Mouse (Mus musculus) kidney, postnatal 0 days (tissue): Measurements from ENCODE around the gene Snx11. TPM values are rescaled to one million over a fixed set of nuclear protein-coding genes. Genes with fewer than 3 reads are reported as not detected.

Experiments used
- ATAC-seq: fragments of 200-750 bp; cut with Nextera tagmentation; replicated peaks from 2 replicates; pipeline ENCODE4 v1.8.0; 2017; ENCODE audit warnings: low read depth, moderate number of reproducible peaks, moderate TSS enrichment, moderate library complexity; ENCODE audit not compliant: low FRiP score
- DNase-seq: peaks from one replicate; pipeline ENCODE4 v3.0.0-alpha.2; 2016; ENCODE audit warnings: low spot score
- H3K27ac ChIP-seq: fragments of 300-500 bp; sonication (generic); 2 replicates; pipeline ENCODE4 v1.5.1; 2014; ENCODE audit warnings: mild to moderate bottlenecking
- H3K27me3 ChIP-seq: fragments of 300-500 bp; sonication (generic); 2 replicates; pipeline ENCODE4 v1.6.1; 2014; ENCODE audit warnings: low read length, mixed read lengths; ENCODE audit not compliant: insufficient read depth
- H3K36me3 ChIP-seq: fragments of 300-500 bp; sonication (generic); 2 replicates; pipeline ENCODE4 v1.6.1; 2014; ENCODE audit warnings: low read length, mixed read lengths; ENCODE audit not compliant: insufficient read depth
- H3K4me1 ChIP-seq: fragments of 300-500 bp; sonication (generic); replicated peaks from 2 replicates; pipeline ENCODE4 v1.6.1; 2014; ENCODE audit warnings: antibody characterized with exemption, low read length, mixed read lengths; ENCODE audit not compliant: insufficient read depth
- H3K4me2 ChIP-seq: fragments of 300-500 bp; sonication (generic); 2 replicates; pipeline ENCODE4 v1.6.1; 2014; ENCODE audit warnings: mild to moderate bottlenecking, low read length, moderate library complexity, mixed read lengths
- H3K4me3 ChIP-seq: fragments of 300-500 bp; sonication (generic); replicated peaks from 2 replicates; pipeline ENCODE4 v1.5.1; 2014; ENCODE audit warnings: low read depth, low read length
- H3K9ac ChIP-seq: fragments of 300-500 bp; sonication (generic); 2 replicates; pipeline ENCODE4 v1.6.1; 2014; ENCODE audit warnings: low read depth, low read length
- H3K9me3 ChIP-seq: fragments of 300-500 bp; sonication (generic); replicated peaks from 2 replicates; pipeline ENCODE4 v1.6.1; 2016; ENCODE audit warnings: low read length, inconsistent platforms, mixed read lengths
- CTCF ChIP-seq: IDR thresholded peaks from 2 replicates; pipeline ENCODE4 v1.5.1; 2016; ENCODE audit warnings: antibody characterized with exemption, low read depth, mild to moderate bottlenecking, moderate library complexity
- WGBS: fragments of 180-500 bp; shearing (Covaris S2); extraction: QIAGEN DNeasy Blood & Tissue Kit; methylation state at CpG from one replicate; pipeline ENCODE4 v1.1.7; 2014; 5-methylcytosine and 5-hydroxymethylcytosine counted together
- polyA plus RNA-seq: library from polyadenylated mRNA; unstranded; fragments of >200 nt; fragmentation: Nextera tagmentation; extraction: Ambion mirVana; gene quantifications from 2 replicates; pipeline ENCODE4 v1.2.1, GENCODE M21; 2015

The Snx11 gene
- polyA plus RNA-seq, 1 experiment from 2014 or later = 17.6 TPM

- ATAC-seq (no peak; the same call in 1 of the 2 replicates), DNase-seq (peak; percentile 92)
- no peaks in the 10 kb centered on the region for H3K9me3 ChIP-seq
- H3K27me3 ChIP-seq = no peaks in the 10 kb centered on the region
- H3K9ac ChIP-seq = no peak overlapping the region
- under 1% methylated on average over 19 of the region's 19 CpGs for WGBS
- H3K4me3 ChIP-seq = peak overlapping the region; percentile 13; the same call in 1 of the 2 replicates
- peak overlapping the region; percentile 46 for H3K4me2 ChIP-seq
- peak; percentile 69 for TF ChIP-seq CTCF
- no peak overlapping the region for H3K27ac ChIP-seq
- no peaks in the 10 kb centered on the region for H3K36me3 ChIP-seq
- peaks cover 5% of the 10 kb centered on the region; the same call in 1 of the 2 replicates for H3K4me1 ChIP-seq
Observed at GRCm38 (mm10) chr11:96735908-96736307, 41.5 kb downstream of the Snx11 start.

GRCm38 (mm10) chr11:96732657-96733056, 44.7 kb downstream of the Snx11 start:
- no peak overlapping the region for H3K4me3 ChIP-seq
- WGBS = 37% methylated on average over 4 of the region's 4 CpGs
- H3K9ac ChIP-seq = no peak overlapping the region
- 0 out of 2 replicates have a peak, but pooled peaks have one; percentile 45 for ATAC-seq
- H3K9me3 ChIP-seq = no peaks in the 10 kb centered on the region
- H3K27ac ChIP-seq = peak overlapping the region; percentile 61
- no peak for TF ChIP-seq CTCF
- no peak for DNase-seq
- H3K36me3 ChIP-seq = no peaks in the 10 kb centered on the region
- H3K4me2 ChIP-seq = no peak overlapping the region; the same call in 1 of the 2 replicates
- no peaks in the 10 kb centered on the region for H3K27me3 ChIP-seq
- H3K4me1 ChIP-seq = peaks cover 15% of the 10 kb centered on the region

GRCm38 (mm10) chr11:96730327-96730726, 47.0 kb downstream of the Snx11 start:
- Histone ChIP-seq H3K9ac (no peak overlapping the region), H3K27ac (no peak overlapping the region; the same call in 1 of the 2 replicates), H3K4me3 (no peak overlapping the region), H3K4me2 (no peak overlapping the region), H3K36me3 (no peaks in the 10 kb centered on the region), H3K27me3 (no peaks in the 10 kb centered on the region), H3K4me1 (peaks cover 10% of the 10 kb centered on the region; the same call in 1 of the 2 replicates), H3K9me3 (no peaks in the 10 kb centered on the region)
- DNase-seq (no peak), ATAC-seq (no peak)
- no peak for TF ChIP-seq CTCF
- 32% methylated on average over 5 of the region's 5 CpGs for WGBS

DNA sequence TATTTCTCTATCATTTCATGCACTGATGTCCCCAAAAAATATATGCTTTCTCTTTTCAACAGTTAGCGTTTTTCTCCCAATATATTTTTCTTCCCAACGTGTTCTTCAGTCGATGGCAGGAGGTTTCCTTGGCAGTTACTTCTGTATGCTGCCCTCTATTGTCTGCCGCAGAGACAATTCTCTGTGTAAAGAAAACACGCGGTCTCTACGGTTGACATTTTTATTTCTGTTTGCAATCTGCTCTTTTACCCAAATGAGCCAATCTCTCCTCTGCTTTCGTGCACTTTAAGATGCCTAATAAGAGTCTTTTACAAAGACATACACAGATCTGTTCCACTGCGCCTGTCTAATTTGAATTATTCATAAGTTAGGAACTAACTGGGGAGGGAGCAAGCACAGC, 47.9 kb downstream of the Snx11 start:
- WGBS = 29% methylated on average over 9 of the region's 9 CpGs
- H3K27me3 ChIP-seq = no peaks in the 10 kb centered on the region
- H3K36me3 ChIP-seq = no peaks in the 10 kb centered on the region
- peaks cover 10% of the 10 kb centered on the region; the same call in 1 of the 2 replicates for H3K4me1 ChIP-seq
- H3K9me3 ChIP-seq = no peaks in the 10 kb centered on the region
- ATAC-seq (no peak), DNase-seq (peak; percentile 47)
- H3K4me2 ChIP-seq = peak overlapping the region; percentile 25; the same call in 1 of the 2 replicates
- no peak overlapping the region for H3K4me3 ChIP-seq
- no peak overlapping the region for H3K27ac ChIP-seq
- H3K9ac ChIP-seq = no peak overlapping the region
- TF ChIP-seq CTCF = peak; percentile 45; the same call in 1 of the 2 replicates

DNA sequence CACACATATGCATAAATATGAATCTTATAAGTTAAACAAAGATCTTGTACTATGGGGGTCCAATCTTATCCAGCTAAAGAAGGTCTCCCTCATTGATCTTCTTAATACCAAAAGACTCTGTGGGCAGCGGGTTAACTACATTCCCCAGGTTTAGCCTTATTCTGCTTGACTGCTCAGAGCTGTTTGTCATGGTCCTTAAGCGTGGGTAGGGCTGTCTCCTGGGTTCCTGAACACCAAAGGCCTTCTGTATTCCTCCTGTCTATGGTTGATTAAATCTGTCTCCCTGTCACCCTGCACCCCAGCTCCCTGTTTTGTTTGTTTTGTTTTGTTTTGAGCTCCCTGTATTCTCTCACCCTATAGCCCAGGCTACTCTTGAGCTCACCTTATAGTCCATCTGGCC, 48.8 kb downstream of the Snx11 start:
- Histone ChIP-seq H3K9me3 (no peaks in the 10 kb centered on the region), H3K4me3 (no peak overlapping the region), H3K27ac (no peak overlapping the region), H3K9ac (no peak overlapping the region), H3K4me2 (no peak overlapping the region), H3K4me1 (peaks cover 10% of the 10 kb centered on the region; the same call in 1 of the 2 replicates), H3K27me3 (no peaks in the 10 kb centered on the region), H3K36me3 (no peaks in the 10 kb centered on the region)
- TF ChIP-seq CTCF = no peak
- WGBS = 41% methylated on average over 2 of the region's 2 CpGs
- ATAC-seq = no peak
- DNase-seq = peak; percentile 61

DNA sequence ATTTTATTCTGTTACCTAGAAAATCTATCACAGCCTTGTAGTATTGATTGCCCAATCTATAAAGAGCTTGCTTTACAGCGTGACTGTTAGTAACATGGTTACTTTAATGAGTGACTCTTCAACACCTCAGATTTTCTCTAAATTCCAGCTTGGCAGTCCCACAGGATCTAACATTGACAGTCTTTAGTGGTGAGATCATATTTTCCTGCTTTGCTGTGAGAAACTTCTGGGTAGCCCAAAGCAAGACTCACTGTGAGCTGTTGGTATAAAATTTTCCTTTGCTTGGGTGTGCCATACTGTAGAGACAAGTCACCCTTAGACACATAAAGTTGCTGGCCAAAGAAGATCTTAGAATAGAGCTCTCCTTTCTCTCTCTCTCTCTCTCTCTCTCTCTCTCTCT, 51.5 kb downstream of the Snx11 start:
- H3K4me1 ChIP-seq = peaks cover 10% of the 10 kb centered on the region; the same call in 1 of the 2 replicates
- no peak overlapping the region for H3K4me3 ChIP-seq
- no peaks in the 10 kb centered on the region for H3K9me3 ChIP-seq
- WGBS = 73% methylated on average over 1 of the region's 1 CpGs
- no peak for DNase-seq
- H3K9ac ChIP-seq = no peak overlapping the region
- no peak for TF ChIP-seq CTCF
- H3K27ac ChIP-seq = no peak overlapping the region
- H3K36me3 ChIP-seq = no peaks in the 10 kb centered on the region
- no peak overlapping the region for H3K4me2 ChIP-seq
- no peak for ATAC-seq
- no peaks in the 10 kb centered on the region for H3K27me3 ChIP-seq

DNA sequence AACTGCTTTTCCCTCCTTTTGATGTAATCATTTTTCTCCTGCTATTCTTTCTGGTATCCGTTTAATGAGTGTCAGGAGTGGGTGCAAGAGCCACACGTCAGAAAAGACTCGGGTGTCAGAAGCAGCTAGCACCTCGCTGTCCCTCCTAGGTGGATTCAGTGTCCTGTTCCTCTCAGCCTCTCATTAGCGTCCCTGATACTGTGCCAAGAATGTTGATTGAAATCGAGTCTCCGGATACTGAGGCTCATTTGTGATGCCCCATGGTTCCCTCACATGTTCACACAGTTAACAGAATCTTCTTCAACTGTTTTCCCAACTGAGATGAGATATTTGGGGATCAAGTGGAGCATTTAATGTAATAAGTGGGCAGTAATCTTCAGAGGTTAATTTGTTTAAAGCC, 58.8 kb downstream of the Snx11 start:
- Histone ChIP-seq H3K4me3 (no peak overlapping the region), H3K9me3 (no peaks in the 10 kb centered on the region), H3K27ac (no peak overlapping the region), H3K4me1 (no peaks in the 10 kb centered on the region), H3K9ac (no peak overlapping the region), H3K36me3 (no peaks in the 10 kb centered on the region), H3K4me2 (no peak overlapping the region), H3K27me3 (no peaks in the 10 kb centered on the region)
- no peak for TF ChIP-seq CTCF
- no peak for DNase-seq
- 40% methylated on average over 7 of the region's 7 CpGs for WGBS
- ATAC-seq = no peak

Other genes with a start within 250 kb of the Snx11 start
- gene Cbx1, start 11.6 kb upstream of the Snx11 start, polyA plus RNA-seq = 101 and 106 TPM in 2 replicates
- 77.3 and 88.0 TPM in 2 replicates for gene Nfe2l1, start 52.4 kb upstream of the Snx11 start, polyA plus RNA-seq
- gene Copz2, start 72.3 kb upstream of the Snx11 start, polyA plus RNA-seq = 125 TPM in 2 replicates
- 77.8 and 81.6 TPM in 2 replicates for gene Cdk5rap3, start 138.9 kb upstream of the Snx11 start, polyA plus RNA-seq
- 76.5 and 88.2 TPM in 2 replicates for gene Prr15l, start 150.5 kb upstream of the Snx11 start, polyA plus RNA-seq
- 31.7 and 33.2 TPM in 2 replicates for gene Pnpo, start 166.4 kb upstream of the Snx11 start, polyA plus RNA-seq
- 16.3 and 16.4 TPM in 2 replicates for gene Sp2, start 205.4 kb upstream of the Snx11 start, polyA plus RNA-seq
- 1.5 and 2.0 TPM in 2 replicates for gene Sp6, start 235.8 kb upstream of the Snx11 start, polyA plus RNA-seq